Mouse (Mus musculus): ENCODE results near the gene Lrriq3. TPM values are rescaled to one million over a fixed set of nuclear protein-coding genes. Genes with fewer than 3 reads are reported as not detected.

The Lrriq3 gene
- polyA plus RNA-seq, 1 experiment from 2014 or later = 1.8 TPM

DNA sequence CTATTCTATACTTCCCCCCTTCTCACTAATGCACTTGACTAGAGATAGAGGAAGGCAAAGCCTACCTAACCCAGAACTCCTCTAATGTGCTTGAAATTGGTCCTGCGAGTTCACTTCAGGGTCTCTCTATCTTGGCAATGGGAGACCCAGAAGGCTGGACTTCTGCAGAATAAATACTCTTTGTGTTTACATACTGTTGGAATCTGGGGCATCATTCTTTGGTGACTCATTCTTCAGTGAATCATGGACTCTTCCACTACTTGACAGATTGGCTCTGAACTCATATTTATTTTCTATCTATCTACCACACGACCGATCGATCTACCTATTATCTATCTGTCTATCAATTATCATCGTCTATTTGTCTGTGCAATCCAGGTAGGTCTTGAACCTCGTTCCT, 1.2 kb upstream of the Lrriq3 start:
- Histone ChIP-seq H3K4me3 (ENCODE audit: low read length) (peak overlapping the region; percentile 77; the same call in 1 of the 2 replicates), H3K27ac (ENCODE audit: low read length) (no peak overlapping the region), H3K36me3 (ENCODE audit: insufficient read depth, low read length) (peaks cover 9% of the 10 kb centered on the region), H3K9me3 (ENCODE audit: low read length) (no peaks in the 10 kb centered on the region), H3K4me2 (replicated peaks; ENCODE audit: low read depth, low read length) (peak overlapping the region; percentile 77), H3K4me1 (ENCODE audit: insufficient read depth, low read length) (peaks cover 3% of the 10 kb centered on the region; the same call in 1 of the 2 replicates), H3K9ac (replicated peaks; ENCODE audit: low read length) (no peak overlapping the region), H3K27me3 (ENCODE audit: insufficient read depth, low read length) (no peaks in the 10 kb centered on the region)
- ATAC-seq (ENCODE audit: low FRiP score, low TSS enrichment) = no peak
- WGBS = 92% methylated on average over 6 of the region's 6 CpGs

DNA sequence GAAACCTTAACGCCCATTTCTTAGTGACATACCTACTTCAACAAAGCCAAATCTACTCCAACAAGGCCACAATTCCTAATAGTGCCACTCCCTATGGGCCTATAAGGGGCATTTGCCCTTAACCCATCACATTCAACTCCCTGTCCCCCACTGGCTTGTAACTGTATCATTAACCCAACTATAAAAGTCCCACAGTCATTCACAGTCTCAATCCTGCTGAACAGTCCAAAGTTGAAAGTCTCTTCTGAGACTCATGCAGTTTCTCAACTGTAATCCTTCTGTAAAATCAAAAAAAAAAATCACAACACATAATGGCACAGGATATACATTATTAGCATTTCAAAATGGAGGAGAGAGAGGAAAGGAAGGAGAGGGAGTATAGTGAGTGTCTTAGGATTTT, 6.0 kb downstream of the Lrriq3 start:
- Histone ChIP-seq H3K27ac (ENCODE audit: low read length) (no peak overlapping the region), H3K4me1 (ENCODE audit: insufficient read depth, low read length) (no peaks in the 10 kb centered on the region), H3K9ac (replicated peaks; ENCODE audit: low read length) (no peak overlapping the region), H3K36me3 (ENCODE audit: insufficient read depth, low read length) (no peaks in the 10 kb centered on the region), H3K4me2 (replicated peaks; ENCODE audit: low read depth, low read length) (no peak overlapping the region), H3K9me3 (ENCODE audit: low read length) (no peaks in the 10 kb centered on the region), H3K4me3 (ENCODE audit: low read length) (no peak overlapping the region), H3K27me3 (ENCODE audit: insufficient read depth, low read length) (no peaks in the 10 kb centered on the region)
- WGBS = 80% methylated on average over 1 of the region's 1 CpGs
- ATAC-seq (ENCODE audit: low FRiP score, low TSS enrichment) = no peak

DNA sequence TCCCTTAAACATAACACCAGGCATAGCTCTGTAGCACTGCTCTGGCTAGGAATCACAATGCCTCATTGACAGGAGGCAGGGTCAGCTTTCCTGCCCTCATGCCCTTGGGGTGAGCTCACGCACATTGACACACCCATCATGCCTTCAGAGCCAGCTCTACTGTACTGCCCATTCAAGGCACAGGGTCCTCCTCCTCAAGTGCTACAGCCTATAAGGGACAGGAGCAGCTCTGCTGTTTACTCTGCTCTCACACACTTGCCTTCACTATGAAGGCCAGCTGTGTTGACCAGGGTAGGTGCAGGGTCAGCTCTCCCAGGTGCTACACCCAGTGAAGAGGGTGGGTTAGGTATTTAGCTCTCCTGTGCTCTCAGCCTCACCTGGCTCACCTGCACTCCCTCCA, 12.7 kb downstream of the Lrriq3 start:
- Histone ChIP-seq H3K9ac (replicated peaks; ENCODE audit: low read length) (no peak overlapping the region), H3K36me3 (ENCODE audit: insufficient read depth, low read length) (no peaks in the 10 kb centered on the region), H3K27ac (ENCODE audit: low read length) (no peak overlapping the region), H3K4me2 (replicated peaks; ENCODE audit: low read depth, low read length) (no peak overlapping the region), H3K9me3 (ENCODE audit: low read length) (no peaks in the 10 kb centered on the region), H3K4me3 (ENCODE audit: low read length) (no peak overlapping the region), H3K4me1 (ENCODE audit: insufficient read depth, low read length) (no peaks in the 10 kb centered on the region), H3K27me3 (ENCODE audit: insufficient read depth, low read length) (no peaks in the 10 kb centered on the region)
- 72% methylated on average over 1 of the region's 1 CpGs for WGBS
- ATAC-seq (ENCODE audit: low FRiP score, low TSS enrichment) = no peak

DNA sequence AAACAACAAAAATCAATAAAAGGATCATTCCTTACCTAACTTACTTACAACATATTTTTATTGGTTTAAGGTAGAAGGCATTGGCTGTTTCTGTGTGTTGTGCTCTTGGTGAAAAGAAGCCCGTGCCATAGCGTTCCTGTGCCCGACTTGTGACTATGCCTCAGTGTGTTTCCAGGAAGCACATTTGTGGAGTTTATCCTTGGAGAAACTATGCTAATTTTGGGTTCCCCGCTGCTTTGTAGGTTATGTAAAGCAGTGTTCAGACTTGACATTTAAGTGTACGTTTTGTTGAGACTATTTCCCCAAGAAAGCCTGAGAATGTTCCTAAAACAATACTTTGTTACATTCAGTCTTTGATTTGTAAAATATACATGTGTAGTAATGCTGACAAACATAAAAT, 44.5 kb downstream of the Lrriq3 start:
- Histone ChIP-seq H3K27me3 (ENCODE audit: insufficient read depth, low read length) (no peaks in the 10 kb centered on the region), H3K9ac (replicated peaks; ENCODE audit: low read length) (no peak overlapping the region), H3K9me3 (ENCODE audit: low read length) (no peaks in the 10 kb centered on the region), H3K27ac (ENCODE audit: low read length) (no peak overlapping the region), H3K36me3 (ENCODE audit: insufficient read depth, low read length) (no peaks in the 10 kb centered on the region), H3K4me2 (replicated peaks; ENCODE audit: low read depth, low read length) (no peak overlapping the region), H3K4me3 (ENCODE audit: low read length) (no peak overlapping the region), H3K4me1 (ENCODE audit: insufficient read depth, low read length) (no peaks in the 10 kb centered on the region)
- ATAC-seq (ENCODE audit: low FRiP score, low TSS enrichment) = no peak
- WGBS = 90% methylated on average over 5 of the region's 5 CpGs

DNA sequence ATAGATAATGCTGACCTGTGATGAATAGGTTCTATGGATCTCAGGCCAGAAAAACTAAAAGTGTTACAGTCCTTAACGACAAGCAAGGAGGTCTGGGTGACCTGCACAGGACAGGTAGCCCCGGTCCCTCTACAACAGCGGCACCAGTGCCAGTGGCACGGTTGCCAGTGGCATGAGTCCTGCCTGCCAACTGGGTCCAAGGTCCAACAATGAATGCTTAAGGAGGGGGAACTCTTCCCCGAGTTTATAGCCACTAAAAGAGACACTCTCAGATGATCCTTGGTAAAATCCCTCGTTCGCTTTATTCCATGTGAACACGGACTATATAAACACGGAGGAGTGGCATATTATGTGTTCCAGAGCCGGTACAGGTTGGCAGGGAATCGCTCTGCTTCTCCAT, 47.8 kb downstream of the Lrriq3 start:
- Histone ChIP-seq H3K27me3 (ENCODE audit: insufficient read depth, low read length) (no peaks in the 10 kb centered on the region), H3K4me2 (replicated peaks; ENCODE audit: low read depth, low read length) (no peak overlapping the region), H3K4me3 (ENCODE audit: low read length) (no peak overlapping the region), H3K9me3 (ENCODE audit: low read length) (no peaks in the 10 kb centered on the region), H3K9ac (replicated peaks; ENCODE audit: low read length) (no peak overlapping the region), H3K4me1 (ENCODE audit: insufficient read depth, low read length) (no peaks in the 10 kb centered on the region), H3K27ac (ENCODE audit: low read length) (no peak overlapping the region), H3K36me3 (ENCODE audit: insufficient read depth, low read length) (no peaks in the 10 kb centered on the region)
- WGBS = 84% methylated on average over 11 of the region's 11 CpGs
- no peak for ATAC-seq (ENCODE audit: low FRiP score, low TSS enrichment)

DNA sequence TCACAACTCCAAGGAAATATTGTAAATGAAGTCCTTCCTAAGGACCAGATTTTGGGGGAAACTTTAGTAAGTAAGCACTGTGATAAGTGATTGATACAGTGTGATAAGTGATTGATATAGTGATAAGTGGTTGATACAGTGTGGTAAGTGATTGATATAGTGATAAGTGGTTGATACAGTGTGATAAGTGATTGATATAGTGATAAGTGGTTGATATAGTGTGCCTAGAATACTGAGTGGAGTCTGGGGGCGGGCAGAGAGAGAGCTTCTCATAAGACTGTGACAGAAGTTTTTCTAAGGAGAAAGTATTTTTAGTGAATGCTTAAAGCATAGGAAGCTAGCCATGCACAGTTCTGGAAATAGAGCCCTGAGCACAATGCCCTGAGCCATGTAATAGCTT, 51.1 kb downstream of the Lrriq3 start:
- no peaks in the 10 kb centered on the region for H3K4me1 ChIP-seq (ENCODE audit: insufficient read depth, low read length)
- no peak overlapping the region for H3K27ac ChIP-seq (ENCODE audit: low read length)
- no peaks in the 10 kb centered on the region for H3K9me3 ChIP-seq (ENCODE audit: low read length)
- no peak for ATAC-seq (ENCODE audit: low FRiP score, low TSS enrichment)
- no peaks in the 10 kb centered on the region for H3K36me3 ChIP-seq (ENCODE audit: insufficient read depth, low read length)
- H3K9ac ChIP-seq (replicated peaks; ENCODE audit: low read length) = no peak overlapping the region
- 74% methylated on average over 1 of the region's 1 CpGs for WGBS
- H3K27me3 ChIP-seq (ENCODE audit: insufficient read depth, low read length) = no peaks in the 10 kb centered on the region
- H3K4me2 ChIP-seq (replicated peaks; ENCODE audit: low read depth, low read length) = no peak overlapping the region
- no peak overlapping the region for H3K4me3 ChIP-seq (ENCODE audit: low read length)

DNA sequence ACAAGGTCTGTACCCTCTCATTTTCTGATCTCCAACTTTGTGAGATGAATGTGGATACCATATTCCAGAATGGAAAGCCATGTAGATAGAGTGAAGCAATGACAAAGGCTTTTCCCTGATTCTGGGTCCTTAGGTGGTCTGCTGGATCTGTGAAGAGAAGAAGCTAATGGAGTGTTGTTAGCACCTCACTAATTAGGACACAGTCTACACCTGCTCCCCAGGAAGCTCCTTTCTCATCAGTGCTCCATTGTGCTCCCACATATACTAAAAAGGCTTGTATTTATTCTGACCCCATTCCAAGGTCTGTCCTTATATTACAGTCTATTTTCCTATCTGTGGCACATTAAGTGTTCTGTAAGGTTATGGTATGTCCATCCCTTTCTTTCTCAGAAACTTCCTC, 68.6 kb downstream of the Lrriq3 start:
- no peak overlapping the region for H3K9ac ChIP-seq (replicated peaks; ENCODE audit: low read length)
- no peak overlapping the region for H3K4me3 ChIP-seq (ENCODE audit: low read length)
- H3K36me3 ChIP-seq (ENCODE audit: insufficient read depth, low read length) = no peaks in the 10 kb centered on the region
- no peaks in the 10 kb centered on the region for H3K27me3 ChIP-seq (ENCODE audit: insufficient read depth, low read length)
- ATAC-seq (ENCODE audit: low FRiP score, low TSS enrichment) = no peak
- H3K4me2 ChIP-seq (replicated peaks; ENCODE audit: low read depth, low read length) = no peak overlapping the region
- H3K4me1 ChIP-seq (ENCODE audit: insufficient read depth, low read length) = no peaks in the 10 kb centered on the region
- no peak overlapping the region for H3K27ac ChIP-seq (ENCODE audit: low read length)
- no peaks in the 10 kb centered on the region for H3K9me3 ChIP-seq (ENCODE audit: low read length)

DNA sequence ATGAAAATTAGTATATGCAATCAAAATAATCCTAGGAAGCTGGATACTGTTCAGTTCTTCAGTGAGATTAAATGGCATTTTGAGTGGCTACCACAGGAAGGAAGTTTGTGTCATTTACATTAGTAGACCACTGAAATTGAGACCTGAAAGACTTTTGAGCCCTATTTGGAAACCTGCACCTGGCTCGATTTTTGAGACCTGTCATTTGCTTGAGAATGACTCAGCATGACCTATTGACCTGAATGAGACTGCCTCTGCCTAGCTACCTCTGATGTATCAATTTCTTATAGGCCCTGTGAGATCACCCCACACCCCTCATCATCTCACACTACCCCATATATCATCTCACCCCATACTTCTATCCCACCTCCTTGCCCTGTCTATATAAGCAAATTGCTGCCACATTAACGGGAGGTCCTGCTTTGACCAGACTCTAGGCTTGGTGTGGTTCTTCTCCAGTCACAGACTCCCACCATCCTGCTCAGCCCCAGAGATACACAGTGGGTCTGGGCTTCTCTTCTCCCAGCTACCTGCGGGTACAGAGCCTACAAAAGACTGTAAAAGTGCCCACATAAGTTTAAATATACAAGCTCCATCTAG, 87.2 kb downstream of the Lrriq3 start:
- H3K9ac ChIP-seq (replicated peaks; ENCODE audit: low read length) = no peak overlapping the region
- no peaks in the 10 kb centered on the region for H3K4me1 ChIP-seq (ENCODE audit: insufficient read depth, low read length)
- H3K27ac ChIP-seq (ENCODE audit: low read length) = no peak overlapping the region
- H3K36me3 ChIP-seq (ENCODE audit: insufficient read depth, low read length) = no peaks in the 10 kb centered on the region
- WGBS = 68% methylated on average over 3 of the region's 3 CpGs
- H3K4me2 ChIP-seq (replicated peaks; ENCODE audit: low read depth, low read length) = no peak overlapping the region
- no peaks in the 10 kb centered on the region for H3K27me3 ChIP-seq (ENCODE audit: insufficient read depth, low read length)
- no peak overlapping the region for H3K4me3 ChIP-seq (ENCODE audit: low read length)
- H3K9me3 ChIP-seq (ENCODE audit: low read length) = no peaks in the 10 kb centered on the region
- no peak for ATAC-seq (ENCODE audit: low FRiP score, low TSS enrichment)

DNA sequence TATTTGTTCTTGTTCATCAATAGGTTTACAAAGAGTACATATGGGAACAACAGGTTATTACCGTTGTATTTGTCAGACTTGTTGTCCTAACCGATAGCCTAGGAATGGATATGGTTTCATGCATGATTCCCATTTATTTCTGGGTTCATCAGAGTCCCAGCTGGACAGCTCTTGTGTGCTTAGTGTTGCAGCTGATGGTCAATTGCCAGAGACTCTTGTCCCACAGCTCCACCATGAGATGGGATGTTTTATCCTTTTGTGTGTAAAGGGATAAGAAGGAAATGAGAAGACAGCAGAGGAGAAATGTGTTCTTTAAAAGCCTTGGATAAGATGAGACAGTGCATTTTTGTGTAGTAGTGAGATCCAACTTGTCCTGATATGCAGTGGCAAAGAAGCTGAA, 93.2 kb downstream of the Lrriq3 start:
- Histone ChIP-seq H3K36me3 (ENCODE audit: insufficient read depth, low read length) (no peaks in the 10 kb centered on the region), H3K4me1 (ENCODE audit: insufficient read depth, low read length) (no peaks in the 10 kb centered on the region), H3K4me2 (replicated peaks; ENCODE audit: low read depth, low read length) (no peak overlapping the region), H3K9me3 (ENCODE audit: low read length) (no peaks in the 10 kb centered on the region), H3K9ac (replicated peaks; ENCODE audit: low read length) (no peak overlapping the region), H3K4me3 (ENCODE audit: low read length) (no peak overlapping the region), H3K27ac (ENCODE audit: low read length) (no peak overlapping the region), H3K27me3 (ENCODE audit: insufficient read depth, low read length) (no peaks in the 10 kb centered on the region)
- ATAC-seq (ENCODE audit: low FRiP score, low TSS enrichment) = no peak
- WGBS = 85% methylated on average over 2 of the region's 2 CpGs

DNA sequence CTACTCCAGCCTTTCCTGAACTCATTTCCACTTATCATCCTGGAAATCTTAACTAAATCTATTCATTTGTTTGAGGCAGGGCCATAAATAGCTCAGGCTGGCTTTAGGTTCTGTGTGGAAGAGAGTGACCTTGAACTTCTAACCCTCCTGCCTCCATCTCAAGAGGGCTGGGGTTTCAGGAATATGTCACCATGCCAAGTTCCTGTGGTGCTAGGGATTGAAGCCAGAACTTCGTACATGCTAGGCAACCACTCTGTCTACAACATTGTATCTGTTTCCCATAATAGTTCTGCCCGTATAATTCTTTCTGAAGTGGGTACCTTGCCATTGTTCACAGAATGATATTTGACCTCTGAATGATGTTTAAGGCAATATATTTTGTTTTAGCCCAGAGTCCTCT, 95.6 kb downstream of the Lrriq3 start:
- H3K27ac ChIP-seq (ENCODE audit: low read length) = no peak overlapping the region
- H3K36me3 ChIP-seq (ENCODE audit: insufficient read depth, low read length) = no peaks in the 10 kb centered on the region
- H3K9ac ChIP-seq (replicated peaks; ENCODE audit: low read length) = no peak overlapping the region
- H3K27me3 ChIP-seq (ENCODE audit: insufficient read depth, low read length) = no peaks in the 10 kb centered on the region
- no peaks in the 10 kb centered on the region for H3K9me3 ChIP-seq (ENCODE audit: low read length)
- H3K4me3 ChIP-seq (ENCODE audit: low read length) = no peak overlapping the region
- 69% methylated on average over 2 of the region's 2 CpGs for WGBS
- H3K4me2 ChIP-seq (replicated peaks; ENCODE audit: low read depth, low read length) = no peak overlapping the region
- no peak for ATAC-seq (ENCODE audit: low FRiP score, low TSS enrichment)
- no peaks in the 10 kb centered on the region for H3K4me1 ChIP-seq (ENCODE audit: insufficient read depth, low read length)
